Mouse (Mus musculus) left cerebral cortex, adult 9 months (tissue): Measurements from ENCODE around the gene Sik3.
A peak's percentile ranks its signal among the peaks of the same experiment; 100 is the strongest.
"Not testable (repeated sequence)": the region's sequence is repeated elsewhere in the genome, so short reads cannot be mapped to it uniquely, and the experiment has no call there.

Source experiments
- DNase-seq, 2 experiments: peaks; one replicate each; pipeline ENCODE4 v3.0.0; 2022; ENCODE audit warnings: low spot score in 2 of 2

The Sik3 gene

GRCm38 (mm10) chr9:46151704-46152040 lies 139.1 kb downstream of the Sik3 start:
- DNase-seq = no peak

GRCm38 (mm10) chr9:46152067-46153015 lies 139.7 kb downstream of the Sik3 start:
- peak in 1 of 2 experiments; percentile 38 for DNase-seq

DNA sequence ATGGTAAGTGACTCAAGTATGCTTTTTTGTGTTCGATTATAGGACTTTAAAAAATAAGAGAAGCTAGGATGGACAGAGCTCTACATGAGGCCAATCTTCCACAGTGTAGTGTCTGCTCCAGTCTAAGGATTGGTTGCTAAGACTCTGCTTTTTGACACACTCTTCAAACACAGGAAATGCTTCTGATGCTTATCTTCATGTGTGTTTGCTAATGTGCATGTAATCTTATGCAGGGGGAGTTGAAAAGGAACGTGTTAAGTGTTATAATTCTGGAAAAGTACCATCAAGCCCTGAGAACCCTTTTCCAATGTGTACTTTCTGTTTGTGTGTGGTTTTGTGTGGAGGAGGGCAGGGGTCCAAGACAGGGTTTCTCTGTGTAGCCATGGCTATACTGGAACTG lies 141.8 kb downstream of the Sik3 start:
- DNase-seq = no peak

- no peak for DNase-seq
These were observed 142.4 kb downstream of the Sik3 start for GRCm38 (mm10) chr9:46155026-46155425.

- not testable (repeated sequence) for DNase-seq
These were observed 143.2 kb downstream of the Sik3 start for GRCm38 (mm10) chr9:46155818-46156217.

DNA sequence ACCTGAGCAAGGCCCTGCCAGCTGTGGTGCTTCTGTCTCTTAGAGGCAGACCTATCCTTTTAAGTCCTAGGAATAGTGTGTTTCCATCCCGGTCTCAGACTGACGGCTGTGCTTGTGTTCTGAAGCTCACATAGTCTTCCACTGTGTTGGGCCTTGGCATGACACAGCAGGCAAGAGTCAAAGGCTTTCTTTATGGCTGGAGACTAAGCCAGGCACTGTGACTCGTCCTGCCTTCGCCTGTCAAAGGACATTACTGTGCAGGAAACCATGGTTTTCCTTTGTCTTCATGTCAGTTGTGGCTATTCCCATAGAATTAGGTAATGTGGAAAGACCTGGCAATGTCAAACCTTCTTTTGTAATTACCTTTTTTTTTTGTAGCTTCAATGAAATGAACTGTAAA lies 144.1 kb downstream of the Sik3 start:
- no peak for DNase-seq

DNA sequence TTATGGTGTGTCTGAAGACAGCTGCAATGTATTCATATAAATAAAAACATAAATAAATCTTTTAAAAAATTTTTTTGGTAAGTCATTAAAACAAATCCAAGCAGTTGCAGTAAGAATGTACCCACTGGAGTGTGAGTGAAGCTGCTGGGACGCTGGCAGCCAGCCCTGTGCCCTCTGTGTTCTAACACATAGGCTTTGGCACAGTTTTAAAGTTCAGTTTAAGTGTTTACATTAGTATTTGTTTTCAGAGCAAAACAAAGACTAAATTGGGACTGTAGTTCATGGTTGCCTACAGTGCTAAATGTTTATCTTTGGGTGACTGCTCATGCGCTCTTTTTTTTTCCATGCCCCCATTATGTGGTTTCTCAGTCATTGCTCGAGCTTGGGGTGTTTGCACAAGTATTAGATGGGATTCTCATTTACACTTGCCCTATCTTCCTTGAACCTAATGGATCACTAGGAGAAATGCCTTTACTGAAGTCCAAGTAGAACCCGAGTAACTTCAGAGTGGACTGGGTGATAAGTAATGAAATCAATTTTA lies 145.7 kb downstream of the Sik3 start:
- DNase-seq = no peak

DNA sequence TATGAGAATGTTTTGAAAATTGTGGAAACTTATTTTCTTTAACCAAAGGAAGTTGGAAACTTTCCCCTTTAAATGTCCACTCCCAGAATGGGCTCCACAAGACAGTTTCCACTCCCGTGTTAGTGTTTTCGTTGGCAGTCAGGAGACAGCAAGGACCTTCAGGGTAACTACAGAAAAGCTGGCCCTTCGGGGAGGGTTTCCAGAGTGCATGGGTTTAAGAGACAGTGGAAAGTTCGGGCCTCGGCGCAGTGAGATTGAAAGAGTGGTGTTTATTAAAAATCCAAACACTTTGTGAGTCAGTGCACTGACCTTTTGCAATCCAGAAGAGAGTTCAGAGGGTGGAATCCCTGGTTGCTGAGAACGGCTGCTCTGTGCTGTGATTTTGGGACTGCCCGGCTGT lies 150.8 kb downstream of the Sik3 start:
- no peak for DNase-seq

- no peak for DNase-seq
These were observed 156.2 kb downstream of the Sik3 start for GRCm38 (mm10) chr9:46168802-46169201.

- no peak for DNase-seq
These were observed 159.6 kb downstream of the Sik3 start for GRCm38 (mm10) chr9:46172251-46172650.

- no peak for DNase-seq
These were observed 160.3 kb downstream of the Sik3 start for GRCm38 (mm10) chr9:46172953-46173352.

DNA sequence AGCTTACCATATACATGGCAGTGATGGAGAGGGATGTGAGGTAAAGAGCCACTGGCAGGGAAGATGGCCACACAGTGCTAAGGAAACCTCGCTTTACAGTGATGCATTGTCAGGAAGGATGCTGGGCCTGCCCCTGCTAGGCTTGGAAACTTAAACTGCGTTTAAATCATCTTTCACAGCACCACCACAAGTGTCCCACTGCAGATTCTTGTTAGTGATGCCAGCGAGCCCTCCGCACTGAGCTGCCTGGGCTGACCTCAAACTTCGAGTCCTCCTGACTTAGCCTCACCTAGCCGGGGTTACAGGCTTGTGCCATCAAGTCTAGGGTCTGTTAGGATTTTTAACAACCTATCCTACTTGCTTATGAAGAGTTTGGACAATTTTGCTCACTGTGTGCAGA lies 161.3 kb downstream of the Sik3 start:
- DNase-seq = no peak

DNA sequence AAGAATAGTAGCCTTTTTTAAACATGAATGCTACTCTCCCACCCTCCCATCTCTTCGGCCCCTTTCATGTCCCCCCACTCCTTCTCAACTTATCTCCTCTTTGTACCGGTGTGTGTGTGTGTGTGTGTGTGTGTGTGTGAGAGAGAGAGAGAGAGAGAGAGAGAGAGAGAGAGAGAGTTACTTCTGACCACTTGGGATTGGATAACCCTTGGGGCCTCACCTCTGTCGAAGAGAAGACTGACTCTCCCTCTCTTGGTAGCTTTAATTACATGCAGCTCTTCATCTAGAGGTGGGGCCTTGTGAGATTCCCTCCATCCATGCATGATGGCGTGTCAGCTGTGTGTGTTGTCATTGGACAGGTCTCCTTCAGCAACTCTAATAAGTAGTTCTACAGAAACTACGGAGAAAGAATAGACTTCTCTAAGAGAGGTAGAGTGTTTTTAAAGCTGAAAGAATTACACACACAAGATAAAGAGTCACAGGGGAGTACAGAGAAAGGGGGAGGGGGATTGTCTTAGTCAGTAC lies 162.2 kb downstream of the Sik3 start:
- DNase-seq = no peak

- no peak for DNase-seq
These were observed 162.7 kb downstream of the Sik3 start for GRCm38 (mm10) chr9:46175300-46175699.

GRCm38 (mm10) chr9:46175938-46176375 lies 163.3 kb downstream of the Sik3 start:
- no peak for DNase-seq

GRCm38 (mm10) chr9:46176613-46177012 lies 164.0 kb downstream of the Sik3 start:
- DNase-seq = no peak

- no peak for DNase-seq
These were observed 166.0 kb downstream of the Sik3 start for GRCm38 (mm10) chr9:46178595-46178994.

GRCm38 (mm10) chr9:46181297-46181696 lies 168.7 kb downstream of the Sik3 start:
- DNase-seq = no peak

DNA sequence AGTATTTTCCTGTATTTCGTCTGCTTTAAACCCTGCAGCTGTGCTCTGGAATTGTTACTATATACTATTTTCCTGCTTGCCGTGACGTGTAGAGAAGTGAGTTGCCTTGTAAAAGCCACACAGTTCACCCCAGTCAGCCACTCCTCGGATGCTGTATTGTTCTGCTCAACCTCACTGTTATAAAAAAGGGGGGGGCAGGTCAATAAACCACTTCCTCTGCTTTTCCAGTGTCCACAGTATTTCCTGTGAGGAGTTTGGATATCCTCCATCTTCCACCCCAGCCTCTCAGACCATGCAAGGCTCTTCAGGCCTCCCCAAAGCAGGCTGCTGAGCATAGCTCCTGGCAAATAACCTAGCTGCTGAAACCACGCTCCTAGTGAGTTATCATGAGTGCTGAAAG lies 171.9 kb downstream of the Sik3 start:
- DNase-seq = no peak

DNA sequence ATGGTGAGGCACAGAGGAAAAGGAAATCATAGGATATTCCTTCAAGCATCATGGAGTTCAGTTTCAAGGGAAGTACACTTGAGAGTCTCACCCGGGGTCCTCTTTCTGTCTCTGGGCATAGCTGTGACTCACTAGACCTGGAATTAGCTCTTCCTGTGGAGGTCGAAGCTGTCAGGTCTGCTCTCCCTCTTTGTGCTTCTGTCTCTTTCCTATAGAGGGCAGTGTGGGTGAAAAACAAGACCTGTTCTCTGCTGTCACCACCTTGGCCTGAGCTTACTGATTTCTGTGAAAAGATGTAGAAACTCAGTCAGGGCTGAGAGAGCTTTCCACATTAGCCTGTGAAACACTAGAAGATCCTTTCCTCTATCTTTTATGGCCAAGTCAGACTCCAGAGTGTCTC lies 172.6 kb downstream of the Sik3 start:
- DNase-seq = peak in 1 of 2 experiments; percentile 21

DNA sequence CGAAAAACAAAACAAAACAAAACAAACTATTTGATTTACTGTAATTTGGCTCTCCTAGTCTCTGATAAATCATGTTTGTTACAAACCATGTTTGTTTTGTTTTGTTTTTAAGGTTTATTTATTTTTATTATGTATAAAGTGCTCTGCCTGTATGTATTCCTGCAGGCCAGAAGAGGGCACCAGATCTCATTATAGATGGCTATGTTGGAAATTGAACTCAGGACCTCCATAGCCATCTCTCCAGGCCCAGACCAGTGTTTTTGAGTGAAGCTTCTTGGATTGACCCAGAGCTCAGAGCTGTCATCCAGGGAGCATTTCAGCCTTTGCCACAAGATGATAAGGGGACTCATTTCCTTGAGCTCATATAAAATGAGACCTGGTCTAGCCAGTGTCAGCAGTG lies 173.8 kb downstream of the Sik3 start:
- DNase-seq = no peak

GRCm38 (mm10) chr9:46188370-46188769 lies 175.8 kb downstream of the Sik3 start:
- DNase-seq = no peak

DNA sequence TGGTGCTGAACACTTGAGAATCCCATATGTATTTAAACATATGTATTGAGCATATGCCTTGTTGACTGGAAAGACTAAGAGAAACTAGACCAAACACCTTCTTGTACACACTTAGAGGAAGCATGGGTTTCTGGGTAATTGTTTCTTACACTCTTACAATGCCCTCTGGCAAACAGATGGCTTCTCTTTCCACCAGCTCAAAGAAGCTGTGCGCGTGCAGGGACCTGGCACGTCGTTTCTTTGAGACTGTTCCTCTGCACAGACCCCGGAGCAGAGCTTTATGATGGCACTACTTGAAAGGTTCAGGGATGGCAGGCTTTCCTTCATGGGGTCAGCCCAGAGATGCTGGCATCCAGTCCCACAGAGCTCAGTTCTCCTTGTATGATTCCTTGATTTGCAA lies 176.3 kb downstream of the Sik3 start:
- no peak for DNase-seq
